Mouse (Mus musculus) lung, postnatal 0 days (tissue): ENCODE measurements at regions not wholly inside any gene's neighbourhood (a gene's known extent, or its start where the extent isn't known, plus 50 kb on each side); places are given as distances from the start of the nearest gene placed in this dataset.

Experiments used
- CTCF ChIP-seq: IDR thresholded peaks from 2 replicates; pipeline ENCODE4 v1.5.1; 2016; ENCODE audit warnings: antibody characterized with exemption, mild to moderate bottlenecking
- EP300 ChIP-seq: IDR thresholded peaks from 2 replicates; pipeline ENCODE4 v1.6.1; 2016; ENCODE audit warnings: antibody characterized with exemption, mild to moderate bottlenecking, control low read depth

DNA sequence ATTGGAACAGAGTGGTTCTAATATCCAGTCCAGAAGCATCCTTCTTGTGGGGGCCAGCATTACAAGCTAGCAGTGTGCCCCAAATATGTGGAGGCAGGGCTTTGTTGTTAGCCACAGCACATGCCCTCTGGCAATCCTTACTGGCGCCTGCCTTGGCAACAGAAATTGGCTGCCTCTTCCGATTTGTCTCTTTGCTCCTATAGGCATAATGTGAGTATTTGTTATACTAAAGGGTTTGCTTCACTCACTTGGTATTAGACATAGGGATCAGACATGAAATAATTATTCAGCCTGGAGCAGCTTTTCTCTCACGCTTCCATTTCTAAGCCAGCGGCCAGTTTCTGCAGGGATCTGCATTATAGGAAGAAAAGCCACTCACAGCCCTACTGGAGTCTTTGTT, 573.6 kb upstream of the Apob start:
- TF ChIP-seq CTCF (no peak), EP300 (no peak)
